Mouse (Mus musculus) lung, postnatal 0 days (tissue): Measurements from ENCODE around the gene Fryl. TPM values are rescaled to one million over a fixed set of nuclear protein-coding genes. Genes with fewer than 3 reads are reported as not detected.
"Not testable (repeated sequence)": the region's sequence is repeated elsewhere in the genome, so short reads cannot be mapped to it uniquely, and the experiment has no call there.

Experiments
- ATAC-seq: fragments of 200-750 bp; cut with Nextera tagmentation; 2 replicates; pipeline ENCODE4 v1.8.0; 2017; ENCODE audit warnings: moderate library complexity
- DNase-seq: peaks from one replicate; pipeline ENCODE4 v3.0.0-alpha.2; 2016; ENCODE audit warnings: low spot score
- H3K27ac ChIP-seq: fragments of 300-500 bp; sonication (generic); 2 replicates; pipeline ENCODE4 v1.5.1; 2014; ENCODE audit warnings: antibody characterized with exemption, mild to moderate bottlenecking, low read length, mixed read lengths
- H3K27me3 ChIP-seq: fragments of 300-500 bp; sonication (generic); replicated peaks from 2 replicates; pipeline ENCODE4 v1.6.1; 2014; ENCODE audit warnings: low read length, mixed read lengths; ENCODE audit not compliant: insufficient read depth
- H3K36me3 ChIP-seq: fragments of 300-500 bp; sonication (generic); 2 replicates; pipeline ENCODE4 v1.6.1; 2014; ENCODE audit warnings: low read length, mixed read lengths; ENCODE audit not compliant: insufficient read depth
- H3K4me1 ChIP-seq: fragments of 300-500 bp; sonication (generic); 2 replicates; pipeline ENCODE4 v1.6.1; 2014; ENCODE audit warnings: antibody characterized with exemption, low read depth, low read length, mixed read lengths; ENCODE audit not compliant: insufficient read depth
- H3K4me2 ChIP-seq: fragments of 300-500 bp; sonication (generic); replicated peaks from 2 replicates; pipeline ENCODE4 v1.6.1; 2014; ENCODE audit warnings: low read depth, mild to moderate bottlenecking, low read length, moderate library complexity, mixed read lengths
- H3K4me3 ChIP-seq: fragments of 300-500 bp; sonication (generic); 2 replicates; pipeline ENCODE4 v1.5.1; 2014; ENCODE audit warnings: low read depth, low read length
- H3K9ac ChIP-seq: fragments of 300-500 bp; sonication (generic); replicated peaks from 2 replicates; pipeline ENCODE4 v1.6.1; 2014; ENCODE audit warnings: low read depth, mild to moderate bottlenecking
- H3K9me3 ChIP-seq: fragments of 300-500 bp; sonication (generic); 2 replicates; pipeline ENCODE4 v1.6.1; 2016; ENCODE audit warnings: low read length, mixed read lengths
- CTCF ChIP-seq: IDR thresholded peaks from 2 replicates; pipeline ENCODE4 v1.5.1; 2016; ENCODE audit warnings: antibody characterized with exemption, mild to moderate bottlenecking
- EP300 ChIP-seq: IDR thresholded peaks from 2 replicates; pipeline ENCODE4 v1.6.1; 2016; ENCODE audit warnings: antibody characterized with exemption, mild to moderate bottlenecking, control low read depth
- WGBS: fragments of 180-500 bp; shearing (Covaris S2); extraction: QIAGEN DNeasy Blood & Tissue Kit; methylation state at CpG from one replicate; pipeline ENCODE4 v1.1.7; 2014; 5-methylcytosine and 5-hydroxymethylcytosine counted together
- polyA plus RNA-seq: library from polyadenylated mRNA; unstranded; fragments of >200 nt; fragmentation: Nextera tagmentation; extraction: Ambion mirVana; gene quantifications from 2 replicates; pipeline ENCODE4 v1.2.1, GENCODE M21; 2015

The Fryl gene
- polyA plus RNA-seq, 1 experiment from 2014 or later = 20.9 TPM

DNA sequence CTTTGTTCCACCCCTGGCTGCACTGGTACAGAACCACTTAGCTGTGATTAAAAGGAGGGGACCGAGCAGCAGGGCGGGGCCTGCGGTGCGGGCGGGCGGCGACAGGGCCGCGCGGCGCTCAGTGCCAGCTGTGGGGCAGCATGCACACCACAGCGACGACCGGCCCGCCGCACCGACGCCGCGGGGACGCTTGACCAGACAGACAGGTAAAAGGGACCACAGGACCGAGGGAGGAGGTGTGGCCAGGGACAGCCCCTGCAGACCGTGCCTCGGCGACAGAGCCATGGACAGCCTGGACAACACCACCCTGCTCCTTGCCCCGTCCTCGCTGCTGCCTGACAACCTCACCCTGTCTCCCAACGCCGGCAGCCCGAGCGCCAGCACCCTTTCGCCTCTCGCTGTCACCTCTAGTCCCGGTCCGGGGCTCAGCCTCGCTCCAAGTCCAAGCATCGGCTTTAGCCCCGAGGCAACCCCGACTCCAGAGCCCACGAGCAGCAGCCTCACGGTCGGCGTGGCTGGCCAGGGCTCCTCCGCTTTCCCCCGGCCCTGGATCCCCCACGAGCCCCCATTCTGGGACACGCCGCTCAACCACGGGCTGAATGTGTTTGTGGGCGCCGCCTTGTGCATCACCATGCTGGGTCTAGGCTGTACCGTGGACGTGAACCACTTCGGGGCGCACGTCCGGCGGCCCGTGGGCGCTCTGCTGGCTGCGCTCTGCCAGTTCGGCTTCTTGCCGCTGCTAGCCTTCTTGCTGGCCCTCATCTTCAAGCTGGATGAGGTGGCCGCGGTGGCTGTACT is 249.4 kb downstream of the Fryl start, which contains the start of gene Slc10a4:
Gene Slc10a4 (plus strand): TSS at position 100 of the 798 bp plus-strand sequence.
- no peak within 1 kb of the TSS for H3K9ac ChIP-seq
- TF ChIP-seq CTCF (no peak), EP300 (no peak)
- H3K36me3 ChIP-seq = no peaks in the 10 kb centered on the region
- no peak for DNase-seq
- peak; percentile 73 for ATAC-seq
- H3K27ac ChIP-seq = no peak within 1 kb of the TSS
- peak within 1 kb of the TSS; percentile 59 for H3K4me2 ChIP-seq
- H3K9me3 ChIP-seq = no peaks in the 10 kb centered on the region
- no peaks in the 10 kb centered on the region for H3K4me1 ChIP-seq
- peaks cover 4% of the 10 kb centered on the region; the same call in 1 of the 2 replicates for H3K27me3 ChIP-seq
- WGBS = 9% methylated on average over 57 of the region's 65 CpGs
- peak within 1 kb of the TSS; percentile 34 for H3K4me3 ChIP-seq

DNA sequence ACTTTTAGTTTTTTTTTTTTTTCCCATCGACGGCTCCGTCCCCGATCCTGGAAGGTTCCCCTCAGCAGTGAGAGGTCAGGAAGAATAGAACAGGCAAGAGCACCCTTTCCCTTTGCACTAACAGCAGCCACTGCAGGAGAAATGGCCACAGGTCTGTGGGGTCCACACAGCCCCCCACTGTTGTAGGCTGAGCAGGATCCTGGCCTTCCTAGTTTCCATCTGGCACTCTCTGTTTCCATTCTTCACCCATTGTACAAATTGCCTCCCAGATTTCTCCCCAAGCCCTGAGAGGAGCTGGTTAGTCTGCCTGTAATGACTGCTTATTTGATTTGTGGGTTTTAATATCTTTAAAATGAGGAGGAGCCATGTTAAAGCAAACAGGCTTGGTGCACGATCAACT is 252.4 kb downstream of the Fryl start:
- WGBS = 73% methylated on average over 5 of the region's 5 CpGs
- TF ChIP-seq CTCF = no peak
- TF ChIP-seq EP300 = no peak

GRCm38 (mm10) chr5:72998546-72998945 is 257.9 kb downstream of the Fryl start:
- 89% methylated on average over 1 of the region's 1 CpGs for WGBS
- not testable (repeated sequence) for H3K4me2 ChIP-seq, ATAC-seq

More for the DNA sequence above, 252.4 kb downstream of the Fryl start:
- no peaks in the 10 kb centered on the region for H3K4me1 ChIP-seq
- peaks cover 4% of the 10 kb centered on the region; the same call in 1 of the 2 replicates for H3K27me3 ChIP-seq
- no peak overlapping the region for H3K9ac ChIP-seq
- H3K27ac ChIP-seq = no peak overlapping the region
- no peaks in the 10 kb centered on the region for H3K36me3 ChIP-seq
- H3K4me2 ChIP-seq = no peak overlapping the region
- DNase-seq (no peak), ATAC-seq (no peak)
- H3K4me3 ChIP-seq = no peak overlapping the region
- H3K9me3 ChIP-seq = no peaks in the 10 kb centered on the region

DNA sequence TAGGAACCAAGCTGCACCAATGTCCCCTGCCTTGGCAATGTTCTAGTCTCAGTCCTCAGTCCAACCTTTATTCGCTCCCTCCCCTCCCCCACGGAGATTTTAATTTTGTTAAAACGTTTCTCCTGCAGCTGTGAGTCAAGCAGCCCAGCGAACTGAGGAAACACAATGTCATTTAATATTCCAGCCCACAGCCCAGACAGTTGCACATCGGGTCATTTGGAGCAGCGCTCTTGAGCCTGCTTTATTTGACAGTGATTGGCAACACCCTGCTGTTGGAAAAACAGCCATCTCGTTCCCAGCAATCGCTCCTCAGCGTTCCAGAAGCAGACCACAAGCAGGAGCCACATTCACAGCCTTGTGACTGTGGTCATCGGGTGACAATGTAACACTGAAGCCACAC is 261.0 kb downstream of the Fryl start:
- H3K27me3 ChIP-seq = no peaks in the 10 kb centered on the region
- no peaks in the 10 kb centered on the region for H3K36me3 ChIP-seq
- H3K4me1 ChIP-seq = no peaks in the 10 kb centered on the region
- no peak for DNase-seq
- no peak overlapping the region for H3K9ac ChIP-seq
- 46% methylated on average over 10 of the region's 10 CpGs for WGBS
- ATAC-seq = no peak
- no peaks in the 10 kb centered on the region for H3K9me3 ChIP-seq
- TF ChIP-seq CTCF = no peak
- TF ChIP-seq EP300 = no peak
- H3K4me2 ChIP-seq = no peak overlapping the region
- H3K4me3 ChIP-seq = no peak overlapping the region
- H3K27ac ChIP-seq = no peak overlapping the region

More at GRCm38 (mm10) chr5:72998546-72998945, 257.9 kb downstream of the Fryl start:
- H3K36me3 ChIP-seq, H3K4me1 ChIP-seq, H3K9me3 ChIP-seq, H3K27ac ChIP-seq, H3K4me3 ChIP-seq, DNase-seq, H3K9ac ChIP-seq, H3K27me3 ChIP-seq: not testable (repeated sequence)

- Histone ChIP-seq H3K9ac (no peak overlapping the region), H3K4me3 (no peak overlapping the region), H3K36me3 (no peaks in the 10 kb centered on the region), H3K27me3 (no peaks in the 10 kb centered on the region), H3K4me1 (no peaks in the 10 kb centered on the region), H3K9me3 (no peaks in the 10 kb centered on the region), H3K27ac (no peak overlapping the region), H3K4me2 (no peak overlapping the region)
- WGBS = 85% methylated on average over 2 of the region's 2 CpGs
- DNase-seq = no peak
- no peak for ATAC-seq
- TF ChIP-seq CTCF (no peak), EP300 (no peak)
These were observed 261.5 kb downstream of the Fryl start for GRCm38 (mm10) chr5:72994928-72995327.

DNA sequence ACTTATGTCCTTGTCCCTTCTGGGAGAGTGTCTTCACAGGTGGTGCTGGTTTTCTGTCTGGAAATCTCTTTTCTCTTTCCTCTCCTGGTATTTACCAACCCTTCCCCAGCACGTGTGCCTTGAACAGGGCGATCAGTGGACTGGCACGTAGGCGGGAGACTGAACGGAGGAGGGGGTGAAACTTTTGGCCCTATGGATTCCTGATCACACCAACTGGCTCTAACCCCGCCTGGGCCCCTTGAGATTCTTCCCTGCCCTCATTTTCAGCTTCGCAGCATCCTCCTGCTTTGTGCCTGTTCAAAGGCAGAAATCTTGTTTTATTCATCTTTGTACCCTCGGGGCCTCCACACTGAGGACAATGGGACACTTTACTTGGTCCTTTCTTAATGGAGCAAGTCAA is 262.0 kb downstream of the Fryl start:
- H3K27me3 ChIP-seq = no peaks in the 10 kb centered on the region
- no peak overlapping the region for H3K9ac ChIP-seq
- H3K4me1 ChIP-seq = no peaks in the 10 kb centered on the region
- no peaks in the 10 kb centered on the region for H3K9me3 ChIP-seq
- no peak overlapping the region for H3K4me2 ChIP-seq
- no peak for DNase-seq
- H3K27ac ChIP-seq = no peak overlapping the region
- 66% methylated on average over 8 of the region's 8 CpGs for WGBS
- no peaks in the 10 kb centered on the region for H3K36me3 ChIP-seq
- no peak overlapping the region for H3K4me3 ChIP-seq
- ATAC-seq = no peak
- no peak for TF ChIP-seq CTCF
- no peak for TF ChIP-seq EP300
